Mouse (Mus musculus): ENCODE results near the gene Nfia. TPM values are rescaled to one million over a fixed set of nuclear protein-coding genes. Genes with fewer than 3 reads are reported as not detected.
A peak's percentile ranks its signal among the peaks of the same experiment; 100 is the strongest.

The Nfia gene
- polyA plus RNA-seq, 1 experiment from 2014 or later, result 14.4 TPM

DNA sequence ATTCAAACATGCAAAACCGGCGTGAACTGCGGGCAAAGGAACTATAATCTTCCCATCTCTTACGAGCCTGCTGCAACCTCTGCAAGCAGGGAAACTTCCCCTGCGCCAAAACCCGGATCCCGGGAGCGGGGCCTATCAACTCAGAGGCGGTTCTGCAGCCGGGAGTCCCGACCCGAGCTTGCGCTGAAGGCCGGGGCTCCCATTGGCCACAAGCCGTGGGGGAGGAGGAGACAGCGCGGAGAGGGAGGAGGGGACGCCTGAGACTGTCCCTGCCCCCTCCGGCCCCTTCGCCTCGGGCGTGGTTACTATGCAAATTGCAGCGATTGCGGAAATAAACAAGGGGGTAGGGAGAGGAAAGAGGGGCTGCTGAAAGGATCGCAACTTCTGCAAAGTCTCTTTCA, 450 bp upstream of the Nfia start:
- under 1% methylated on average over 23 of the region's 25 CpGs for WGBS
- peak; percentile 98 for DNase-seq (ENCODE audit: low spot score)
- H3K27me3 ChIP-seq (ENCODE audit: insufficient read depth, poor library complexity, severe bottlenecking), result no peaks in the 10 kb centered on the region
- no peaks in the 10 kb centered on the region for H3K36me3 ChIP-seq
- H3K9me3 ChIP-seq, result no peaks in the 10 kb centered on the region
- H3K4me1 ChIP-seq, result peaks cover 26% of the 10 kb centered on the region
- peak overlapping the region; percentile 90 for H3K27ac ChIP-seq
- H3K4me3 ChIP-seq, result peak overlapping the region; percentile 61

GRCm38 (mm10) chr4:97773110-97773593, 618 bp downstream of the Nfia start:
- Histone ChIP-seq H3K27me3 (ENCODE audit: insufficient read depth, poor library complexity, severe bottlenecking) (no peaks in the 10 kb centered on the region), H3K36me3 (no peaks in the 10 kb centered on the region), H3K4me1 (peaks cover 26% of the 10 kb centered on the region), H3K9me3 (no peaks in the 10 kb centered on the region), H3K27ac (peak overlapping the region; percentile 90), H3K4me3 (peak overlapping the region; percentile 61)
- under 1% methylated on average over 14 of the region's 14 CpGs for WGBS
- peak; percentile 93 for DNase-seq (ENCODE audit: low spot score)

DNA sequence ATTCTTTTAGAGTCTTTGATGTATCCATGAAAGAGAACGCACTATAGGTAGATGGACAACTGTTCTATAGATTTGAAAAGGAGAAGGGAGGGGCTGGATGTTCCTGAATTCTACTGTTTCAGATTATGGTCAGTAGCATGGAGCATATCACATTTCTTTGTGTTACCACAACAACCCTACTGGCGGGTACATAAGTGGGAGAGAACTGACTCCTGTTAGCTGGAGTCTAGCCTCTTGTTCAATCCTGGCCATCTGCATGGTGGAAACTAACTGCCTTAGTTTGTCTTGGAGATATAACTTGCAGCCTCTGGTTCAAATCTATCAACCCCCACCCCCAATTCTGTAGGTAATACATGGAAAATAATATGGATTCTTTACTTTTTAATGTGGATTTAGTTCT, 1.3 kb downstream of the Nfia start:
- H3K27ac ChIP-seq, result peak overlapping the region; percentile 62; the same call in 1 of the 2 replicates
- peak overlapping the region; percentile 61; the same call in 1 of the 2 replicates for H3K4me3 ChIP-seq
- H3K4me1 ChIP-seq, result peaks cover 26% of the 10 kb centered on the region
- no peaks in the 10 kb centered on the region for H3K9me3 ChIP-seq
- 54% methylated on average over 2 of the region's 2 CpGs for WGBS
- H3K27me3 ChIP-seq (ENCODE audit: insufficient read depth, poor library complexity, severe bottlenecking), result no peaks in the 10 kb centered on the region
- DNase-seq (ENCODE audit: low spot score), result no peak
- no peaks in the 10 kb centered on the region for H3K36me3 ChIP-seq

GRCm38 (mm10) chr4:97774446-97774950, 2.0 kb downstream of the Nfia start:
- Histone ChIP-seq H3K27me3 (ENCODE audit: insufficient read depth, poor library complexity, severe bottlenecking) (no peaks in the 10 kb centered on the region), H3K4me3 (peak overlapping the region; percentile 86), H3K4me1 (peaks cover 26% of the 10 kb centered on the region), H3K9me3 (no peaks in the 10 kb centered on the region), H3K27ac (peak overlapping the region; percentile 95), H3K36me3 (no peaks in the 10 kb centered on the region)
- no peak for DNase-seq (ENCODE audit: low spot score)
- WGBS, result 24% methylated on average over 4 of the region's 4 CpGs

GRCm38 (mm10) chr4:97775059-97775458, 2.5 kb downstream of the Nfia start:
- H3K4me1 ChIP-seq, result peaks cover 26% of the 10 kb centered on the region

GRCm38 (mm10) chr4:97775494-97776265, 3.1 kb downstream of the Nfia start:
- WGBS, result under 1% methylated on average over 20 of the region's 20 CpGs
- no peak for DNase-seq (ENCODE audit: low spot score)
- H3K27me3 ChIP-seq (ENCODE audit: insufficient read depth, poor library complexity, severe bottlenecking), result no peaks in the 10 kb centered on the region
- no peaks in the 10 kb centered on the region for H3K9me3 ChIP-seq
- H3K4me1 ChIP-seq, result peaks cover 26% of the 10 kb centered on the region
- H3K27ac ChIP-seq, result peak overlapping the region; percentile 95
- H3K4me3 ChIP-seq, result peak overlapping the region; percentile 86
- H3K36me3 ChIP-seq, result no peaks in the 10 kb centered on the region

More at GRCm38 (mm10) chr4:97775059-97775458, 2.5 kb downstream of the Nfia start:
- under 1% methylated on average over 13 of the region's 13 CpGs for WGBS
- Histone ChIP-seq H3K27me3 (ENCODE audit: insufficient read depth, poor library complexity, severe bottlenecking) (no peaks in the 10 kb centered on the region), H3K36me3 (no peaks in the 10 kb centered on the region), H3K4me3 (peak overlapping the region; percentile 86), H3K27ac (peak overlapping the region; percentile 95), H3K9me3 (no peaks in the 10 kb centered on the region)
- DNase-seq (ENCODE audit: low spot score), result peak; percentile 86

DNA sequence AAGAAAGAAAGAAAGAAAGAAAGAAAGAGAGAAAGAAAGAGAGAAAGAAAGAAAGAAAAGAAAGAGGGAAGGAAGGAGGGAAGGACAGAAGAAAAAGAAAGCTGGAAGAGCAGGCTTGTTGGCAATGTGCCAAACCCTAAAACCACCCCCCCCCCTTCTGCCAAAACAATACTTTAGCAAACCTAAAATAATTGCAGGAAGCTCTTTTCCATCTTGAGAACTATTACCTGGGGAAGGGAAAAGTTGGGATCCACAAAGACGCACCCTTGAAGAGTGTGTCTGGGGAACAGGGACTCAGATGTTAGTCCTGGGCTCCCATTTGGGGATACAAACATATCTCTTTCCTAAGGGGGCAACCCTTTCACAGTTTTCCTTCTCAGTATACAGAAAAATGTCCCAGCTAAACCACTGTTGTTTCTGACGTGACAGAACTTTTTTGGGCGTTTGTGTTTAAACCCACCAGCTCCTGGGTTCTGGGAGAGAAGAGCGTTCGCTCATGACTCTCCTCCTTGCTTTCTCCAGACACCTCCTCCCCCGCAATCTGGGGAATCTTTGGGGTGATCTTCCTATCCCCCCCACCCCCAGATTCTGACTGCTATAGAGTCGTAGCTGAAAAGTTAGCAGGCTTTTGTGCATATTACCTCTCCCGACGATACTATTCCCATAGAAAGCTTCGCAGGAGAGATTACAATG, 4.0 kb downstream of the Nfia start:
- 1% methylated on average over 10 of the region's 10 CpGs for WGBS
- H3K27ac ChIP-seq, result peak overlapping the region; percentile 95
- H3K36me3 ChIP-seq, result no peaks in the 10 kb centered on the region
- H3K4me3 ChIP-seq, result peak overlapping the region; percentile 86
- H3K4me1 ChIP-seq, result peaks cover 24% of the 10 kb centered on the region
- DNase-seq (ENCODE audit: low spot score), result no peak
- no peaks in the 10 kb centered on the region for H3K27me3 ChIP-seq (ENCODE audit: insufficient read depth, poor library complexity, severe bottlenecking)
- no peaks in the 10 kb centered on the region for H3K9me3 ChIP-seq

DNA sequence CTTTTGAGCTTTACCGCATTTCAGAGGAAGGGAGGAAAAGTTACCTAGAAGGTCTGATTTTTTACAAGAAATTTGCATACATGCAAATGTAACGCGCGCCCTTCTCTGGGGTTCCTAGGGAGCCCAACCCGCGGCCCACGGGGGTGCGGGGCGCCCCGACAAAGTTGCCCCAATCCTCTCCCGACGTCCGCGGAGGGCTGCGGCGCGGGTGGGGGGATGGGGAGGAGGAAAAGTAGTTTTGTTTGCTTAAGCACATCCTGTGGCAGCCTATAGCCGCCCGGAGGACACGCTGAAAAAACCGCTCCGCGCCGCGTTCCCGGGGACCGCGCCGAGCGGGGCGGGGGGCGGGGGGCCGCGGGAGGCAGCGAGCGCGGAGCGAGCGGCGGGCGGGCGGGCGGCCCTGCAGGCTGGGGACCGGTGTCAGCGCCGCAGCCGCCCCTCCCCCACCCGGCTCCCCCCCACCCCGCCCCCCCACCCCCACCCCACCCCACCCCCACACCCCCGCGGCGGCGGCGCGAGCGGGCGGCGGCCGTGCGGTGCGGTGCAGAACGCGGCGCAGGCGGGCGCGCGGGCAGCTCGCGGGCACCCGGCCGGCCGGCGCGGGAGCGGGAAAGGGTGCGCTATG, 4.7 kb downstream of the Nfia start:
- 1% methylated on average over 53 of the region's 77 CpGs for WGBS
- H3K36me3 ChIP-seq, result no peaks in the 10 kb centered on the region
- no peaks in the 10 kb centered on the region for H3K9me3 ChIP-seq
- no peaks in the 10 kb centered on the region for H3K27me3 ChIP-seq (ENCODE audit: insufficient read depth, poor library complexity, severe bottlenecking)
- peaks cover 22% of the 10 kb centered on the region for H3K4me1 ChIP-seq
- DNase-seq (ENCODE audit: low spot score), result no peak
- H3K27ac ChIP-seq, result peak overlapping the region; percentile 95
- peak overlapping the region; percentile 86 for H3K4me3 ChIP-seq

DNA sequence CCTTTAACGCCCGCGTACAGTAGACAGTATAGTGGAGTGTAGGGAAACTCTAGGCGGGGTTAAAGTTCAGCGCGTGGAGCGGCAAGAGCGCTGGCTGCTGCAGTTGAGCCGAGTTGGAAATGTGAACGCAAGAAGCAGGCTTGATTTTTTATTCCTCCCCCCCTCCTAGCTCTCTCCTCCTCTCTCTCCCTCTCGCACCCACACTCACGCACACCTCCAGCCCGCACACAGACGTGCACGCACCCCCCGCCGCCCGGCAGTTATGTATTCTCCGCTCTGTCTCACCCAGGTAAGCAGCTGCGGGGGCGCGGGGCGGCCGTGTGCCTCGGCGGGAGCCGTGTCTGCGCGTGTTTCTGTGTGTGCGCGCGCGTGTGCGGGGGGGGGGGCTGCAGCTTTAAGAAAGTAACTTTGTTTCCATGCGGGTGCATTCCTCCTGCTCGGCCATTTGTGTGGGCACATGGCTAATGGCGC, 5.2 kb downstream of the Nfia start, which contains the start of gene E130114P18Rik:
Gene E130114P18Rik (minus strand): TSS at position 373 of the 471 bp plus-strand sequence.
- Histone ChIP-seq H3K4me3 (peak within 1 kb of the TSS; percentile 86), H3K36me3 (peaks cover 1% of the 10 kb centered on the region; the same call in 1 of the 2 replicates), H3K27me3 (ENCODE audit: insufficient read depth, poor library complexity, severe bottlenecking) (no peaks in the 10 kb centered on the region), H3K4me1 (peaks cover 22% of the 10 kb centered on the region), H3K9me3 (no peaks in the 10 kb centered on the region), H3K27ac (peak within 1 kb of the TSS; percentile 95)
- no peak for DNase-seq (ENCODE audit: low spot score)
- under 1% methylated on average over 37 of the region's 37 CpGs for WGBS

- Histone ChIP-seq H3K27ac (peak overlapping the region; percentile 95), H3K27me3 (ENCODE audit: insufficient read depth, poor library complexity, severe bottlenecking) (no peaks in the 10 kb centered on the region), H3K36me3 (peaks cover 8% of the 10 kb centered on the region), H3K4me1 (peaks cover 22% of the 10 kb centered on the region), H3K9me3 (no peaks in the 10 kb centered on the region), H3K4me3 (peak overlapping the region; percentile 86)
- no peak for DNase-seq (ENCODE audit: low spot score)
- WGBS, result under 1% methylated on average over 91 of the region's 94 CpGs
Measured at GRCm38 (mm10) chr4:97778211-97779002, 5.9 kb downstream of the Nfia start.

- peaks cover 16% of the 10 kb centered on the region; the same call in 1 of the 2 replicates for H3K4me1 ChIP-seq
- peak overlapping the region; percentile 95 for H3K27ac ChIP-seq
- H3K4me3 ChIP-seq, result peak overlapping the region; percentile 86
- no peaks in the 10 kb centered on the region for H3K9me3 ChIP-seq
- WGBS, result 11% methylated on average over 18 of the region's 18 CpGs
- no peak for DNase-seq (ENCODE audit: low spot score)
- peaks cover 16% of the 10 kb centered on the region for H3K36me3 ChIP-seq
- H3K27me3 ChIP-seq (ENCODE audit: insufficient read depth, poor library complexity, severe bottlenecking), result no peaks in the 10 kb centered on the region
Measured at GRCm38 (mm10) chr4:97779003-97779930, 6.7 kb downstream of the Nfia start.
